Mouse (Mus musculus) adrenal gland, adult 18-20 months (tissue): ENCODE data around the gene Gm44502. TPM values are rescaled to one million over a fixed set of nuclear protein-coding genes. Genes with fewer than 3 reads are reported as not detected.

Experiments used
- total RNA-seq, 2 experiments: library from RNA; stranded (reverse); gene quantifications; 1 replicate in 1 of 2; 2 replicates in 1 of 2; pipeline ENCODE4 v1.2.3; 2021

Gm44502 gene
- total RNA-seq, 2 experiments from 2014 or later, result 1.5 to 2.7 TPM

Other genes starting within 250 kb of the Gm44502 start
- 100 to 1,000 TPM in 1 of 2 experiments, 10 to 100 TPM in 1; 84.0 to 113 TPM for gene Plxnb2, start 248.9 kb downstream of the Gm44502 start, total RNA-seq
- 1 to 10 TPM; 5.2 to 5.4 TPM for gene Dennd6b, start 233.2 kb downstream of the Gm44502 start, total RNA-seq
- gene Ppp6r2, start 218.1 kb downstream of the Gm44502 start, total RNA-seq, result 10 to 100 TPM; 46.6 to 48.3 TPM
- gene Sbf1, start 114.4 kb downstream of the Gm44502 start, total RNA-seq, result 10 to 100 TPM; 71.9 to 89.4 TPM
- not detected for gene Adm2, start 107.0 kb downstream of the Gm44502 start, total RNA-seq
- 1 to 10 TPM in 1 of 2 experiments, not detected in 1; 4.2 TPM for gene Miox, start 95.3 kb downstream of the Gm44502 start, total RNA-seq
- 10 to 100 TPM; 34.4 to 40.0 TPM for gene Lmf2, start 74.0 kb downstream of the Gm44502 start, total RNA-seq
- 10 to 100 TPM; 67.7 to 69.6 TPM for gene Ncaph2, start 74.0 kb downstream of the Gm44502 start, total RNA-seq
- 10 to 100 TPM; 31.9 to 33.3 TPM for gene Sco2, start 55.9 kb downstream of the Gm44502 start, total RNA-seq
- gene Tymp, start 52.7 kb downstream of the Gm44502 start, total RNA-seq, result under 1 TPM; 0.33 to 0.38 TPM
- gene Odf3b, start 50.4 kb downstream of the Gm44502 start, total RNA-seq, result under 1 TPM; 0.58 to 0.73 TPM
- gene Klhdc7b, start 44.8 kb downstream of the Gm44502 start, total RNA-seq, result not detected
- gene Syce3, start 19.2 kb downstream of the Gm44502 start, total RNA-seq, result not detected
- 100 to 1,000 TPM; 115 to 251 TPM for gene Cpt1b, start 3.8 kb downstream of the Gm44502 start, total RNA-seq
- 1 to 10 TPM; 1.0 to 1.6 TPM for gene C730034F03Rik, start 107 bp downstream of the Gm44502 start, total RNA-seq
- gene Chkb, start 212 bp upstream of the Gm44502 start, total RNA-seq, result 10 to 100 TPM; 60.5 to 88.0 TPM
- gene Mapk8ip2, start 24.2 kb upstream of the Gm44502 start, total RNA-seq, result 10 to 100 TPM in 1 of 2 experiments, 1 to 10 TPM in 1; 8.1 to 10.9 TPM
- gene Arsa, start 47.7 kb upstream of the Gm44502 start, total RNA-seq, result 10 to 100 TPM; 18.2 to 26.5 TPM
- 10 to 100 TPM; 28.8 to 32.5 TPM for gene Shank3, start 69.9 kb upstream of the Gm44502 start, total RNA-seq
- gene Acr, start 138.6 kb upstream of the Gm44502 start, total RNA-seq, result not detected
- 1 to 10 TPM; 9.2 to 9.9 TPM for gene Rabl2, start 162.2 kb upstream of the Gm44502 start, total RNA-seq